Mouse (Mus musculus) embryonic facial prominence, embryonic 13.5 days (tissue): ENCODE results near the gene Tmem102. TPM values are rescaled to one million over a fixed set of nuclear protein-coding genes. Genes with fewer than 3 reads are reported as not detected.
A peak's percentile ranks its signal among the peaks of the same experiment; 100 is the strongest.

Experiments used
- ATAC-seq: fragments of 200-750 bp; cut with Nextera tagmentation; 2 replicates; pipeline ENCODE4 v1.8.0; 2017; ENCODE audit warnings: low read depth; ENCODE audit not compliant: insufficient number of reproducible peaks, insufficient read depth, low FRiP score, low TSS enrichment
- H3K27ac ChIP-seq: fragments of 300-500 bp; sonication (generic); 2 replicates; pipeline ENCODE4 v1.5.1; 2015; ENCODE audit warnings: moderate library complexity, mild to moderate bottlenecking, inconsistent platforms
- H3K27me3 ChIP-seq: fragments of 300-500 bp; sonication (generic); 2 replicates; pipeline ENCODE4 v1.6.1; 2015; ENCODE audit warnings: mild to moderate bottlenecking, inconsistent platforms
- H3K36me3 ChIP-seq: fragments of 300-500 bp; sonication (generic); 2 replicates; pipeline ENCODE4 v1.6.1; 2015; ENCODE audit warnings: mild to moderate bottlenecking, inconsistent platforms
- H3K4me1 ChIP-seq: fragments of 300-500 bp; sonication (generic); 2 replicates; pipeline ENCODE4 v1.6.1; 2015; ENCODE audit warnings: inconsistent platforms
- H3K4me2 ChIP-seq: fragments of 300-500 bp; sonication (generic); 2 replicates; pipeline ENCODE4 v1.6.1; 2015; ENCODE audit warnings: moderate library complexity, mild to moderate bottlenecking, inconsistent platforms
- H3K4me3 ChIP-seq: fragments of 300-500 bp; sonication (generic); 2 replicates; pipeline ENCODE4 v1.5.1; 2015; ENCODE audit warnings: mild to moderate bottlenecking, inconsistent platforms
- H3K9ac ChIP-seq: fragments of 300-500 bp; sonication (generic); 2 replicates; pipeline ENCODE4 v1.6.1; 2015; ENCODE audit warnings: mild to moderate bottlenecking, inconsistent platforms
- H3K9me3 ChIP-seq: fragments of 300-500 bp; sonication (generic); 2 replicates; pipeline ENCODE4 v1.6.1; 2016; ENCODE audit warnings: inconsistent platforms
- WGBS: fragments of 180-500 bp; shearing (Covaris S2); methylation state at CpG from one replicate; pipeline ENCODE4 v1.1.7; 2015; ENCODE audit warnings: mixed read lengths; 5-methylcytosine and 5-hydroxymethylcytosine counted together
- polyA plus RNA-seq: library from polyadenylated mRNA; unstranded; fragments of >200 nt; fragmentation: Nextera tagmentation; extraction: Ambion mirVana; gene quantifications from 2 replicates; pipeline ENCODE4 v1.2.1, GENCODE M21; 2015

The Tmem102 gene
- polyA plus RNA-seq, 1 experiment from 2014 or later: 4.0 TPM

- H3K9me3 ChIP-seq: no peaks in the 10 kb centered on the region
- H3K4me3 ChIP-seq: no peak overlapping the region
- peaks cover 20% of the 10 kb centered on the region for H3K36me3 ChIP-seq
- H3K27ac ChIP-seq: no peak overlapping the region
- H3K27me3 ChIP-seq: peaks cover 19% of the 10 kb centered on the region; the same call in 1 of the 2 replicates
- ATAC-seq: no peak
- no peak overlapping the region for H3K4me2 ChIP-seq
- 38% methylated on average over 4 of the region's 4 CpGs for WGBS
- peaks cover 20% of the 10 kb centered on the region for H3K4me1 ChIP-seq
- no peak overlapping the region for H3K9ac ChIP-seq
These were observed 23.6 kb downstream of the Tmem102 start for GRCm38 (mm10) chr11:69781828-69782227.

- Histone ChIP-seq H3K9ac (no peak overlapping the region), H3K4me3 (0 out of 2 replicates have a peak overlapping the region, but pooled peaks have one; percentile 7), H3K36me3 (peaks cover 37% of the 10 kb centered on the region), H3K4me1 (peaks cover 20% of the 10 kb centered on the region), H3K9me3 (no peaks in the 10 kb centered on the region), H3K4me2 (peak overlapping the region; percentile 9; the same call in 1 of the 2 replicates), H3K27ac (no peak overlapping the region), H3K27me3 (peaks cover 23% of the 10 kb centered on the region; the same call in 1 of the 2 replicates)
- WGBS: 44% methylated on average over 7 of the region's 7 CpGs
- ATAC-seq: 0 out of 2 replicates have a peak, but pooled peaks have one; percentile 4
These were observed 26.4 kb downstream of the Tmem102 start for GRCm38 (mm10) chr11:69778985-69779384.

GRCm38 (mm10) chr11:69778258-69778982 lies 27.0 kb downstream of the Tmem102 start:
- Histone ChIP-seq H3K4me1 (peaks cover 20% of the 10 kb centered on the region), H3K9me3 (no peaks in the 10 kb centered on the region), H3K4me3 (0 out of 2 replicates have a peak overlapping the region, but pooled peaks have one; percentile 7), H3K27ac (no peak overlapping the region), H3K36me3 (peaks cover 37% of the 10 kb centered on the region), H3K4me2 (peak overlapping the region; percentile 9; the same call in 1 of the 2 replicates), H3K9ac (no peak overlapping the region), H3K27me3 (peaks cover 23% of the 10 kb centered on the region; the same call in 1 of the 2 replicates)
- ATAC-seq: 0 out of 2 replicates have a peak, but pooled peaks have one; percentile 26
- WGBS: 63% methylated on average over 23 of the region's 23 CpGs

- Histone ChIP-seq H3K27ac (no peak overlapping the region), H3K36me3 (peaks cover 42% of the 10 kb centered on the region), H3K4me3 (no peak overlapping the region), H3K9me3 (no peaks in the 10 kb centered on the region), H3K9ac (no peak overlapping the region), H3K27me3 (peaks cover 23% of the 10 kb centered on the region; the same call in 1 of the 2 replicates), H3K4me1 (peaks cover 20% of the 10 kb centered on the region), H3K4me2 (0 out of 2 replicates have a peak overlapping the region, but pooled peaks have one; percentile 9)
- 0 out of 2 replicates have a peak, but pooled peaks have one; percentile 33 for ATAC-seq
- 67% methylated on average over 26 of the region's 26 CpGs for WGBS
These were observed 27.7 kb downstream of the Tmem102 start for GRCm38 (mm10) chr11:69777504-69778257.

GRCm38 (mm10) chr11:69776488-69776887 lies 28.9 kb downstream of the Tmem102 start:
- WGBS: 85% methylated on average over 20 of the region's 20 CpGs
- no peaks in the 10 kb centered on the region for H3K9me3 ChIP-seq

GRCm38 (mm10) chr11:69775716-69776115 lies 29.7 kb downstream of the Tmem102 start:
- H3K4me2 ChIP-seq: no peak overlapping the region
- H3K4me3 ChIP-seq: no peak overlapping the region
- no peaks in the 10 kb centered on the region for H3K9me3 ChIP-seq
- H3K27ac ChIP-seq: no peak overlapping the region
- H3K27me3 ChIP-seq: peaks cover 16% of the 10 kb centered on the region; the same call in 1 of the 2 replicates
- no peak overlapping the region for H3K9ac ChIP-seq
- no peak for ATAC-seq
- peaks cover 20% of the 10 kb centered on the region for H3K4me1 ChIP-seq
- peaks cover 46% of the 10 kb centered on the region for H3K36me3 ChIP-seq
- WGBS: 76% methylated on average over 10 of the region's 10 CpGs

More at GRCm38 (mm10) chr11:69776488-69776887, 28.9 kb downstream of the Tmem102 start:
- peaks cover 20% of the 10 kb centered on the region for H3K4me1 ChIP-seq
- H3K36me3 ChIP-seq: peaks cover 42% of the 10 kb centered on the region
- H3K27me3 ChIP-seq: peaks cover 16% of the 10 kb centered on the region; the same call in 1 of the 2 replicates
- H3K9ac ChIP-seq: 0 out of 2 replicates have a peak overlapping the region, but pooled peaks have one; percentile 3
- H3K4me3 ChIP-seq: no peak overlapping the region
- H3K27ac ChIP-seq: no peak overlapping the region
- H3K4me2 ChIP-seq: no peak overlapping the region
- ATAC-seq: no peak

GRCm38 (mm10) chr11:69774961-69775360 lies 30.5 kb downstream of the Tmem102 start:
- no peak overlapping the region for H3K27ac ChIP-seq
- peaks cover 20% of the 10 kb centered on the region for H3K4me1 ChIP-seq
- H3K9ac ChIP-seq: no peak overlapping the region
- ATAC-seq: no peak
- WGBS: 55% methylated on average over 5 of the region's 5 CpGs
- no peak overlapping the region for H3K4me3 ChIP-seq
- peaks cover 48% of the 10 kb centered on the region for H3K36me3 ChIP-seq
- no peak overlapping the region for H3K4me2 ChIP-seq
- H3K9me3 ChIP-seq: no peaks in the 10 kb centered on the region
- peaks cover 16% of the 10 kb centered on the region; the same call in 1 of the 2 replicates for H3K27me3 ChIP-seq

- Histone ChIP-seq H3K27me3 (no peaks in the 10 kb centered on the region), H3K4me3 (peak overlapping the region; percentile 78; the same call in 1 of the 2 replicates), H3K4me2 (peak overlapping the region; percentile 74), H3K9ac (peak overlapping the region; percentile 95), H3K4me1 (peaks cover 33% of the 10 kb centered on the region), H3K9me3 (no peaks in the 10 kb centered on the region), H3K27ac (peak overlapping the region; percentile 94; the same call in 1 of the 2 replicates), H3K36me3 (peaks cover 6% of the 10 kb centered on the region; the same call in 1 of the 2 replicates)
- ATAC-seq: no peak
- WGBS: 52% methylated on average over 4 of the region's 4 CpGs
These were observed 37.9 kb downstream of the Tmem102 start for GRCm38 (mm10) chr11:69767625-69767909.

- Histone ChIP-seq H3K9ac (peak overlapping the region; percentile 95), H3K27ac (peak overlapping the region; percentile 94), H3K9me3 (no peaks in the 10 kb centered on the region), H3K4me3 (peak overlapping the region; percentile 78), H3K4me1 (peaks cover 33% of the 10 kb centered on the region), H3K4me2 (peak overlapping the region; percentile 74), H3K27me3 (no peaks in the 10 kb centered on the region), H3K36me3 (peaks cover 6% of the 10 kb centered on the region; the same call in 1 of the 2 replicates)
- 55% methylated on average over 13 of the region's 13 CpGs for WGBS
- ATAC-seq: no peak
These were observed 38.4 kb downstream of the Tmem102 start for GRCm38 (mm10) chr11:69766872-69767624.

GRCm38 (mm10) chr11:69766126-69766609 lies 39.3 kb downstream of the Tmem102 start:
- H3K36me3 ChIP-seq: peaks cover 3% of the 10 kb centered on the region; the same call in 1 of the 2 replicates
- H3K27ac ChIP-seq: peak overlapping the region; percentile 94
- under 1% methylated on average over 37 of the region's 37 CpGs for WGBS
- H3K4me1 ChIP-seq: peaks cover 33% of the 10 kb centered on the region
- H3K9ac ChIP-seq: peak overlapping the region; percentile 95
- peak; percentile 85 for ATAC-seq
- no peaks in the 10 kb centered on the region for H3K9me3 ChIP-seq
- peak overlapping the region; percentile 74 for H3K4me2 ChIP-seq
- H3K4me3 ChIP-seq: peak overlapping the region; percentile 78
- H3K27me3 ChIP-seq: no peaks in the 10 kb centered on the region
